Mouse (Mus musculus) hindbrain, embryonic 11.5 days (tissue): ENCODE measurements at regions not wholly inside any gene's neighbourhood (a gene's known extent, or its start where the extent isn't known, plus 50 kb on each side); places are given as distances from the start of the nearest gene placed in this dataset.

Experiments
- ATAC-seq: fragments of 200-750 bp; cut with Nextera tagmentation; 2 replicates; pipeline ENCODE4 v1.8.0; 2017; ENCODE audit warnings: mild to moderate bottlenecking, moderate TSS enrichment, moderate library complexity; ENCODE audit not compliant: low FRiP score
- DNase-seq: peaks from one replicate; pipeline ENCODE4 v3.0.0-alpha.2; 2015; ENCODE audit warnings: low spot score
- H3K27ac ChIP-seq: fragments of 300-500 bp; sonication (generic); 2 replicates; pipeline ENCODE4 v1.5.1; 2014; ENCODE audit warnings: mild to moderate bottlenecking, low read depth, low read length
- H3K27me3 ChIP-seq: fragments of 300-500 bp; sonication (generic); 2 replicates; pipeline ENCODE4 v1.6.1; 2014; ENCODE audit warnings: mild to moderate bottlenecking, low read length, moderate library complexity, mixed read lengths; ENCODE audit not compliant: control insufficient read depth, insufficient read depth
- H3K36me3 ChIP-seq: fragments of 300-500 bp; sonication (generic); 2 replicates; pipeline ENCODE4 v1.6.1; 2014; ENCODE audit warnings: mild to moderate bottlenecking, low read length, moderate library complexity, mixed read lengths; ENCODE audit not compliant: control insufficient read depth, insufficient read depth
- H3K4me1 ChIP-seq: fragments of 300-500 bp; sonication (generic); replicated peaks from 2 replicates; pipeline ENCODE4 v1.6.1; 2014; ENCODE audit warnings: low read length, mixed read lengths; ENCODE audit not compliant: control insufficient read depth, insufficient read depth
- H3K4me2 ChIP-seq: fragments of 300-500 bp; sonication (generic); replicated peaks from 2 replicates; pipeline ENCODE4 v1.6.1; 2014; ENCODE audit warnings: mild to moderate bottlenecking, low read depth, low read length
- H3K4me3 ChIP-seq: fragments of 300-500 bp; sonication (generic); 2 replicates; pipeline ENCODE4 v1.5.1; 2014; ENCODE audit warnings: low read depth, low read length
- H3K9ac ChIP-seq: fragments of 300-500 bp; sonication (generic); 2 replicates; pipeline ENCODE4 v1.6.1; 2014; ENCODE audit warnings: low read depth, low read length
- H3K9me3 ChIP-seq: fragments of 300-500 bp; sonication (generic); 2 replicates; pipeline ENCODE4 v1.6.1; 2016; ENCODE audit warnings: low read length; ENCODE audit not compliant: control insufficient read depth
- WGBS: fragments of 180-500 bp; shearing (Covaris S2); extraction: QIAGEN DNeasy Blood & Tissue Kit; methylation state at CpG from one replicate; pipeline ENCODE4 v1.1.7; 2014; 5-methylcytosine and 5-hydroxymethylcytosine counted together

DNA sequence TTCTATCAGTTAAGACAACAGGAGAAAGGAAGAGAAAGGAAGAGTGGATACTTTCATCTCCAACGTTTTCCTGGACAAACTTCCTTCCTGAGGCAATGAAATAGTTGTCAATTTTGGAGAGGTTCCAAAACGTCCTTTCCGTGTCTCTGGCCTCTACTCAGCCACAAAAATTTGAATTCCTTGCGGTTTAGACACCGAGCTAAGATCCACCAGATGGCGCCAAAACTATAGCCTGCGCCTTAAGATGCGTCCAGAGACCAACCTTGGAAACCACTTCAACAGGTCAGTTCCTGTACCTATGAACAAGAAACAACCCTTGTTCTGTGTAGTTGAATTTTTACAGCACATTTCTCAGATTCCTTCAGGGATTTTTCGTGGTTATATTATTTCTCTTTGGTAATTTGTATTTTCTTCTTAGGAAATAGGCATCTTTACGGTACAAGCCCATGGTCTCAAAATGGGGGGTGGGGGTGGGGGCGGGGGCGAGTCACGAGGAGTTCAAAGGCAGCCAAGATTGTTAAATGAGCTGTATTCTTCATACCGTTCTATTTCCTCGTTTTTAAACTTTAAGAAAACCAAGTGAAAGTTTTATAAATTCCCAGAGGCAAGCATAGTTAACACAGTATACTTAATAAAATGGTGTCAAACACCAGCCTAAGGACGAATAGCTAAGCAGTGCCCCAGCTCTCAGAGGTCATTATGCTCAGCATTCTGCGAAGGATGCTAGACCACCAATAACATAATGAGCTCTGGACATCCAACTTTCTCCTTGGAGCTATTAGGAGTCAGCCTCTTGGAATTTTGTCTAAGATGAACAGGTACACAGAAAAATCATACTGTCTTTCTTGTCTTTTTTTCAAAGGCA lies 96.2 kb upstream of the Cacna2d1 start:
- H3K27ac ChIP-seq = no peak overlapping the region
- ATAC-seq = peak; percentile 84
- no peaks in the 10 kb centered on the region for H3K36me3 ChIP-seq
- no peak overlapping the region for H3K9ac ChIP-seq
- H3K4me1 ChIP-seq = no peaks in the 10 kb centered on the region
- H3K9me3 ChIP-seq = no peaks in the 10 kb centered on the region
- H3K27me3 ChIP-seq = no peaks in the 10 kb centered on the region
- WGBS = 37% methylated on average over 17 of the region's 17 CpGs
- DNase-seq = peak; percentile 84
- no peak overlapping the region for H3K4me2 ChIP-seq
- no peak overlapping the region for H3K4me3 ChIP-seq

DNA sequence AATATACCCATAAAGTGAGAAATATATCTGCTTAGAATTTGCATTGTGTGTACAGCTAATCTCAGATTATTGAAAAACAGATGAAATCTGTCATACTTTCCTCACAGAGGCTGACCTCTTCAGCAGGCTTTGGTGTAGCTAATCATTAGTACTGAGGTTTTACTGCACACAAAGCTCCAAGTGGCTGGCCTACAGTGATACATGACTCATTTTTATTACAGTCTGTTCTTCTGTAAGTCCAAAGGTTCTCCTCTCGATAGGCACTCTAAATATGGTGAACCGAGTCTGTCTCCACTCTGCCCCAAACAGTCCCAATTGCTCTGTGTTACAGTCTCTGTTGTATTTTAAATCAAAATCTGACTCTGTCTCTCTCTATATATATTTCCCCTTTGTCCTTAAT lies 87.7 kb upstream of the Cacna2d1 start:
- H3K27me3 ChIP-seq = no peaks in the 10 kb centered on the region
- no peak overlapping the region for H3K4me2 ChIP-seq
- no peak for ATAC-seq
- no peak overlapping the region for H3K27ac ChIP-seq
- H3K9me3 ChIP-seq = no peaks in the 10 kb centered on the region
- H3K36me3 ChIP-seq = no peaks in the 10 kb centered on the region
- WGBS = 90% methylated on average over 2 of the region's 2 CpGs
- no peak for DNase-seq
- H3K4me3 ChIP-seq = no peak overlapping the region
- H3K4me1 ChIP-seq = no peaks in the 10 kb centered on the region
- H3K9ac ChIP-seq = no peak overlapping the region

DNA sequence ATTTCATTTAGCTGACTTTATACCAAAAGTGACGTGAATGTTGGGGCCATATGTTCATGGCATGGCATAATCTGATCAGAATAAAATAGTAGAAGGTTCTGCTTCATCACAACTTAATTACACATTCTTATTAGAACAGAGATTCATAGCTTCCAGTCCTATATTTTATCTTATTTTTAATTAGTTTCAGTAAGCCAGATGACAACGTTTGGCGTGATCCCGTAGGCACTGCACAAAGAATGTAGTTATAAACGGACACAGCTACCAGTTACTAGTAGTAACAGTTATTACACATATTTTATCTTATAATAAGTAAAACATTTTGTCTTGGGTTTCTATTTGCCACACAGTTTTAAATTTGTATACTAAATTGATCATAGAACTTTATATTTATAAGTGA lies 85.0 kb upstream of the Cacna2d1 start:
- H3K4me2 ChIP-seq = no peak overlapping the region
- no peaks in the 10 kb centered on the region for H3K36me3 ChIP-seq
- no peak for ATAC-seq
- H3K27ac ChIP-seq = no peak overlapping the region
- no peaks in the 10 kb centered on the region for H3K27me3 ChIP-seq
- DNase-seq = no peak
- H3K9me3 ChIP-seq = no peaks in the 10 kb centered on the region
- no peak overlapping the region for H3K9ac ChIP-seq
- H3K4me3 ChIP-seq = no peak overlapping the region
- 83% methylated on average over 5 of the region's 5 CpGs for WGBS
- H3K4me1 ChIP-seq = no peaks in the 10 kb centered on the region

DNA sequence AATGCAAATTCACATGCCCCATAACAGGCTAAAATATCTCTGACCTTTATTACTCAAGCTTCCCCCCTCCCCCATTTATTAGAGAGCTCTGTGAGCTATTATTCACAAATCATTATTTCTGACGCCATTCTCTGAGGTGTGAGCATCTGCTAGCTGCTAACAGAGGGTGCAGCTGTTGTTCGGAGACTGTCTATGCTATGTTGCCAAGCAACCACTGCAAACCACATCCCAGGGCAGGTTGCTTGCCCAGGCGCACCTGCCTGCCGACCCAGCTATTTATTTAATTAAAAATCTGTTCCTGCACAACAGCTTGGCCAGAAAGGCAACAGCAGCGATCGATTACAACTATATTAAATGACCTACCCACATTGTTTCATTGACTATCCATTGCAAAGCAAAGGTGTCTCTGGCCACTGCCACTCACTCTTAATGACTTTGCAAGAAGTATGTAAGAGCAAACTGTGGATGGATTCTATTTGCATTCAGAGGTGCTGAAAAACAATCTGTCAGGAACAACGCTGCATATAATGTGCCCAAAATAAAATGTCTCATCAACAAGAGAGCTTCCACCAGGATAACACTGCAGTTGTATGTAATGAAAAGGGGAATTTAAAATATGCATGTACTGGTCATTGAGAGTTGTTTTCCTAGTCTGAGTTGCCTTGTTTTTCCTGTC lies 84.2 kb upstream of the Cacna2d1 start:
- no peaks in the 10 kb centered on the region for H3K4me1 ChIP-seq
- 44% methylated on average over 7 of the region's 7 CpGs for WGBS
- no peak overlapping the region for H3K4me3 ChIP-seq
- H3K9me3 ChIP-seq = no peaks in the 10 kb centered on the region
- DNase-seq (peak; percentile 42), ATAC-seq (peak; percentile 95)
- H3K27me3 ChIP-seq = no peaks in the 10 kb centered on the region
- no peak overlapping the region for H3K4me2 ChIP-seq
- H3K9ac ChIP-seq = no peak overlapping the region
- no peaks in the 10 kb centered on the region for H3K36me3 ChIP-seq
- no peak overlapping the region for H3K27ac ChIP-seq

DNA sequence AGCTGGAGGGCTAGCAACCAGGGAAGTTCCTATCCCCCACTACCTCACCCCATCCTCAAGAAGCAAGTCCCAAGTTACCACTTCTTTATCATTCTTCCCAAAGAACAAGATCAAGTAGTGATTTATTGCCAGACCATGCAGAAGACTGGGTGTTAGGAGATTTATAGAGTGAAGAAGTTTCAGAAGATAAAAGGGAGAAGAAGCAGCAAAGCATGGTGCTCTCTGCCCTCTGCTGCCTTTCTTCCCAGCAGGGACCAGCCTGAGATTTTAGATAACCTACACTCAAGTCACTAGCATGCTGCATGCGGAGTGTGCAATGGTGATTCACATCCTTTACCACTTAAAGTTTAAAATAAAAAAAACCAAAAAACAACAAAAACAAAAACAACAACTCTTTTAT lies 79.7 kb upstream of the Cacna2d1 start:
- Histone ChIP-seq H3K4me3 (no peak overlapping the region), H3K9ac (no peak overlapping the region), H3K4me2 (no peak overlapping the region), H3K9me3 (no peaks in the 10 kb centered on the region), H3K27me3 (no peaks in the 10 kb centered on the region), H3K36me3 (no peaks in the 10 kb centered on the region), H3K4me1 (no peaks in the 10 kb centered on the region), H3K27ac (no peak overlapping the region)
- WGBS = 83% methylated on average over 1 of the region's 1 CpGs
- no peak for ATAC-seq
- DNase-seq = no peak

DNA sequence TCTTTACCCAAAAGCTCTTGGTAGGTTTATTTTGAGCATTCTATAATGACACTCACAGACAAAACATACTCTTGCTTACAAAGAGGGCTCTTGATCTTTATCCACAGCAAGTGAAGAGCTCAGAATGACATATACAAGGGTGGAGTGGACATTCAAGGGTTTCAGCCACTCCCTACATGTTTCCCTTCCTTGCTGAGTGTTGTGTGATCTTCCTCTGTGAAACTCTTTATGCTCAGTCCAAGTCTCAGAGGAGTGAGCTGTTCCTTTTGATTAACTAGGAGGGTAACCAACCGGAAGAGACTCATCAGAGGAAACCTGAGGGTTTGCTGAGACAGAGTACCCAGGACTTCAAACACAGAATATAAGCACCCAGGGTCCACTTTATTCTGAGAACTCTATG lies 77.5 kb upstream of the Cacna2d1 start:
- no peak for DNase-seq
- Histone ChIP-seq H3K9ac (no peak overlapping the region), H3K4me3 (no peak overlapping the region), H3K27ac (no peak overlapping the region), H3K4me2 (no peak overlapping the region), H3K4me1 (no peaks in the 10 kb centered on the region), H3K36me3 (no peaks in the 10 kb centered on the region), H3K27me3 (no peaks in the 10 kb centered on the region), H3K9me3 (no peaks in the 10 kb centered on the region)
- WGBS = 52% methylated on average over 1 of the region's 1 CpGs
- no peak for ATAC-seq

DNA sequence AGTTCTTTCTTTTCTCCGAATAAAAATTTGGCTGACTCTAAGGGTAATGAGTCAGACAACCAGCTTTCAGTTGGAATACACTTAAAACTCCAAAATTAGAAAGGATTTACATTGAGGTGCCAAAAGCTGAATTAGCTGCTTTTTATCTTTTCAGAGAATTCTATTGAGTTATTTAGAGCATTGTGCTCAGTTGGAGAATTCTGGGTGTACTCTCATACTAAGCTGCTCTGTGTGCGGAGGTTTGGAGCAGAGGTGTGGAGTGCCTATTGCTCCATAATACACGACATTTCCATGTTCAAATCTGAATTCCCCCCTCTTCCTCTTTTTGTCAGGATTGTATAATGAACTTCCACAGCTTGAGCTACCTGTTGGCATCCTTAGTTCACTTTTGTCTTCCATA lies 60.4 kb upstream of the Cacna2d1 start:
- DNase-seq = no peak
- no peak for ATAC-seq
- H3K27me3 ChIP-seq = no peaks in the 10 kb centered on the region
- no peak overlapping the region for H3K9ac ChIP-seq
- 89% methylated on average over 3 of the region's 3 CpGs for WGBS
- no peak overlapping the region for H3K4me3 ChIP-seq
- H3K27ac ChIP-seq = no peak overlapping the region
- H3K36me3 ChIP-seq = no peaks in the 10 kb centered on the region
- H3K9me3 ChIP-seq = no peaks in the 10 kb centered on the region
- no peaks in the 10 kb centered on the region for H3K4me1 ChIP-seq
- no peak overlapping the region for H3K4me2 ChIP-seq

DNA sequence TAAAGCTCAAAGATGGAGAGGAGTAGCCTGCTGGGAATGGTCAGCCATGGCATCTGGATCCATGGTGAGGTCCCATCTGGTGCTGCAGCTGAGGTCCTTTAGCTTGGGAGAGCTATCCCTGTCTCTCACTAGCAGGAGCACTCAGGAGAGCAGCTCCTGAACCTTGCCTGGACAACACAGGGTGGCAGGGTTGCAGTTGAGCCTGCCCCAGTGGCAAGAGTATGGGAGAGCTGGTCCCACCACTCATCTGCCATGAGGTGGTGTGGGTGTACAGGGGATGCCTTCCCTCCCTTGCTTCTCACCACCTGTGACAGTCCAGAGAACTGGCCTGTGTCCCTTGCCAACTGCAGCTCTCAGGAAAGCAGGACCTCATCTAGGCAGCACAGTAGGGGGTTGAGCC lies 51.5 kb upstream of the Cacna2d1 start:
- ATAC-seq = no peak

More for the DNA sequence above, 51.5 kb upstream of the Cacna2d1 start:
- Histone ChIP-seq H3K4me3 (no peak overlapping the region), H3K9me3 (no peaks in the 10 kb centered on the region), H3K4me1 (no peaks in the 10 kb centered on the region), H3K27me3 (no peaks in the 10 kb centered on the region), H3K27ac (no peak overlapping the region), H3K9ac (no peak overlapping the region), H3K4me2 (no peak overlapping the region), H3K36me3 (no peaks in the 10 kb centered on the region)
- no peak for DNase-seq
